Mouse (Mus musculus) embryonic facial prominence, embryonic 11.5 days (tissue): ENCODE results near the gene Fbl. TPM values are rescaled to one million over a fixed set of nuclear protein-coding genes. Genes with fewer than 3 reads are reported as not detected.

Source experiments
- ATAC-seq: fragments of 200-750 bp; cut with Nextera tagmentation; replicated peaks from 2 replicates; pipeline ENCODE4 v1.8.0; 2017; ENCODE audit warnings: low read depth; ENCODE audit not compliant: insufficient number of reproducible peaks, low FRiP score, low TSS enrichment
- DNase-seq: peaks from one replicate; pipeline ENCODE4 v3.0.0-alpha.2; 2015; ENCODE audit warnings: low spot score
- H3K27ac ChIP-seq: fragments of 300-500 bp; sonication (generic); replicated peaks from 2 replicates; pipeline ENCODE4 v1.5.1; 2014; ENCODE audit warnings: mild to moderate bottlenecking, low read depth, low read length, control low read depth
- H3K27me3 ChIP-seq: fragments of 300-500 bp; sonication (generic); 2 replicates; pipeline ENCODE4 v1.6.1; 2014; ENCODE audit warnings: mild to moderate bottlenecking, low read length, moderate library complexity, mixed read lengths; ENCODE audit not compliant: control insufficient read depth, insufficient read depth
- H3K36me3 ChIP-seq: fragments of 300-500 bp; sonication (generic); replicated peaks from 2 replicates; pipeline ENCODE4 v1.6.1; 2014; ENCODE audit warnings: low read depth, mild to moderate bottlenecking, low read length, moderate library complexity, mixed read lengths; ENCODE audit not compliant: control insufficient read depth, insufficient read depth
- H3K4me1 ChIP-seq: fragments of 300-500 bp; sonication (generic); 2 replicates; pipeline ENCODE4 v1.6.1; 2014; ENCODE audit warnings: low read length, mixed read lengths; ENCODE audit not compliant: control insufficient read depth, insufficient read depth
- H3K4me2 ChIP-seq: fragments of 300-500 bp; sonication (generic); 2 replicates; pipeline ENCODE4 v1.6.1; 2014; ENCODE audit warnings: low read depth, mild to moderate bottlenecking, control low read depth, low read length, moderate library complexity
- H3K4me3 ChIP-seq: fragments of 300-500 bp; sonication (generic); 2 replicates; pipeline ENCODE4 v1.5.1; 2014; ENCODE audit warnings: low read depth, low read length, control low read depth
- H3K9ac ChIP-seq: fragments of 300-500 bp; sonication (generic); replicated peaks from 2 replicates; pipeline ENCODE4 v1.6.1; 2014; ENCODE audit warnings: mild to moderate bottlenecking, control low read depth, low read length
- H3K9me3 ChIP-seq: fragments of 300-500 bp; sonication (generic); replicated peaks from 2 replicates; pipeline ENCODE4 v1.6.1; 2016; ENCODE audit warnings: mild to moderate bottlenecking, low read length, inconsistent platforms, mixed read lengths; ENCODE audit not compliant: control insufficient read depth
- WGBS: fragments of 180-500 bp; shearing (Covaris S2); extraction: QIAGEN DNeasy Blood & Tissue Kit; methylation state at CpG from one replicate; pipeline ENCODE4 v1.1.7; 2014; 5-methylcytosine and 5-hydroxymethylcytosine counted together
- polyA plus RNA-seq: library from polyadenylated mRNA; unstranded; fragments of >200 nt; fragmentation: Nextera tagmentation; extraction: Ambion mirVana; gene quantifications from 2 replicates; pipeline ENCODE4 v1.2.1, GENCODE M21; 2014

The Fbl gene
- polyA plus RNA-seq, 1 experiment from 2014 or later: 46.6 TPM

DNA sequence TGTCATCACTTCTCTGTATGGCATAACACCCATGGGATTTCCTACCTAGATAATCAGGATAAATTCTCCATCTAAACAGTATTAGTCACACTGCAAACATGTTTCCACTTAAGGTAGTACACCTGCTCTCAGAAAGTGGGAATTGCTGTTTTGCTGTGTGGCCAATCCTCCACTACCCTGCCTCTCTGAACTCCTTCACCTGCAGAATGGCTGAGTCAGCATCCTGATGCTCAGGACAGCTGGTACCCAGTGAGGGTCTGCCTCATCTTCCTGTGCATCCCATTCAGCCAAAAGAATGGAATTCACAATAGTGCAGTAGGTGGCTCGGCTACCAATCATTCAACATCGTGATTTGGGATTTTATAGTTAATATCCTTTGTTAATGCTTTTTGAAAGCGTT, 9.6 kb upstream of the Fbl start:
- Histone ChIP-seq H3K36me3 (no peaks in the 10 kb centered on the region), H3K4me2 (no peak overlapping the region), H3K9ac (no peak overlapping the region), H3K27ac (no peak overlapping the region), H3K27me3 (no peaks in the 10 kb centered on the region), H3K4me1 (no peaks in the 10 kb centered on the region), H3K9me3 (no peaks in the 10 kb centered on the region), H3K4me3 (no peak overlapping the region)
- DNase-seq: no peak
- 88% methylated on average over 3 of the region's 3 CpGs for WGBS
- ATAC-seq: no peak

DNA sequence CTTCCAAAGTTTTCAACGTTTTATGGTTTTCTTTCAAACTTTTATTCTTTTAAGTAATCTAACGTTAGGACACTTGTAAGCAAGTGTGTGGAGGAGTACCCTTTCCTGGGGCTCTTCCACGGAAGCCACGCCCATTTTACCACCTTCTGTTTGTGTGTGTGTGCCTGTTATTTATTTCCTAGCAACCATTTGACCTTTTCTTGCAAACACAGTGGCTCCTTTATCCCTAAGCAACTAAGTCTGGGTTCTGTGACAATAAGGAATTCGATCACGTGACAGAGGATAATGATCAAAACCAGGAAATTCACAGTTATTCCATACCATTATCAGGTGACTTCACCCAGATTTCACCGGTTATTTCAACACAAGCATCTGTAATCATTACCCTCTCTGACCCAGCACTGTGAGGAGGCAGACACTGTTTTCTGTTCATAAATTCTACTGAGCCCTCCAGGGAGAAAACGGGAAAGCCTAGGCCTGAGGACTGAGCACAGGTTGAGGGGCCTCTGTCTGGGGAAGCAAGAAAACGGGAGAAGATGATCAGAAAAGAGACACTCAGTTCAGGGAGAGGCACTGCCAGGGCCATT, 8.3 kb upstream of the Fbl start:
- Histone ChIP-seq H3K27ac (no peak overlapping the region), H3K4me3 (no peak overlapping the region), H3K27me3 (no peaks in the 10 kb centered on the region), H3K9ac (no peak overlapping the region), H3K4me2 (no peak overlapping the region), H3K4me1 (no peaks in the 10 kb centered on the region), H3K9me3 (no peaks in the 10 kb centered on the region), H3K36me3 (no peaks in the 10 kb centered on the region)
- 57% methylated on average over 9 of the region's 9 CpGs for WGBS
- ATAC-seq: no peak
- DNase-seq: no peak

DNA sequence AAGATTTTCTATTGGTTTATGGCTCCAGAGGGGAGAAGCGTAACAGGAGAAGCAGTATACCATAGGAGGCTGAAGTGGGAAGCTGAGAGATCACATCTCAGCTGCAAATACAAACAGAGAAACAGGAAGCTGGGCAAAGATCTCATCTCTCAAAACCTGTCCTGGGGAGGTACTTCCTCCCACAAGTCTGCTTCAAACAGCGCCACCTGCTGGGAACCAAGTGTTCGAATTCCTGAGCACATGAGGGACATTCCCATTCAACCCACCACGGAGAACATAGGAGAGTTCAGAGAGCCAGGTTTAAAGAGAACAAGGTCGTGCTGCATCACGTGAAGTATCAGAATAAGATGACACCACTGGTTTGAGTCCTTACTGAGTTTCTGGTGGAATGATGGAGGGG, 4.1 kb upstream of the Fbl start:
- Histone ChIP-seq H3K4me3 (no peak overlapping the region), H3K4me2 (no peak overlapping the region), H3K27me3 (no peaks in the 10 kb centered on the region), H3K27ac (no peak overlapping the region), H3K9me3 (no peaks in the 10 kb centered on the region), H3K4me1 (no peaks in the 10 kb centered on the region), H3K36me3 (no peaks in the 10 kb centered on the region), H3K9ac (no peak overlapping the region)
- ATAC-seq (no peak), DNase-seq (no peak)
- WGBS: 76% methylated on average over 6 of the region's 6 CpGs

DNA sequence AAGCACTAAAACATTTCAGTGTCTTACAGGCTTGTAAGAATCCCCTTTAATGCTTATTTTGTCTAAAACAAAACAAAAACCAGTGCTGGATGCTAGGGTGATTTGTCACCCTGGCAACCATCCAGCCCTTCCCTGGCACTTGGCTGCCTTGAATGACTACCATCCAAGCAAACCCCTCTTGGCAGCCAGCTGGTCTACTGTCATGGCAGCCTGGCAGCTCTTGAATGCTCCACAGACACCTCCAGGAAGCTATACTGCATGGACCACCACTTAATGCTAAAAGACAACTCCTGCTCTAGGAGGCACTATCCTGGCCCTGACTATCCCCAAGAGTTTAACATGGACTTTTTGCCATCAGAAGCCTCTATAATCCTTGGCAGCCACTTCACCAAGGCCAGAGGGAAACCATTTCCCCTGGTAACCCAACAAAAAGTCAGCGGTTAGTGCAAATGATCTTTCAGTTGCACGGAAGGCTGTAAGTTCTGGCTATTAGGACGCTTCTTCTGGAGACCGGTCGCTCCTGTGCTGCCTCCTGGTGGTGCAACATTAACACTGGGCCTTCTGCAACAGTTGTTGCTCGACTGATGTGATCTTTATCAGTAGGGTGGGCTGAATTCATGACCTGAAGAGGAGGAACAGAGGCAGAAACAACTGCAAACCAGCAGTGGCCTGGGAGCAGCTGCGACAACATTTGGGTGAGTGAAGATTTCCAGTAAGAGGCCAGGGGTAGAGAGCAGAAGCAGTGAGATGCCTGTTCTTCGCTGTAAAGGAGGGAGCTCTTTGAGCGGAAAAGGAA, 992 bp upstream of the Fbl start:
- DNase-seq: peak; percentile 83
- 0 out of 2 replicates have a peak, but pooled peaks have one; percentile 3 for ATAC-seq
- Histone ChIP-seq H3K9me3 (no peaks in the 10 kb centered on the region), H3K4me3 (peak overlapping the region; percentile 73), H3K27me3 (no peaks in the 10 kb centered on the region), H3K36me3 (no peaks in the 10 kb centered on the region), H3K27ac (no peak overlapping the region), H3K4me1 (peaks cover 3% of the 10 kb centered on the region; the same call in 1 of the 2 replicates), H3K9ac (peak overlapping the region; percentile 61), H3K4me2 (peak overlapping the region; percentile 71)
- WGBS: 11% methylated on average over 9 of the region's 9 CpGs

DNA sequence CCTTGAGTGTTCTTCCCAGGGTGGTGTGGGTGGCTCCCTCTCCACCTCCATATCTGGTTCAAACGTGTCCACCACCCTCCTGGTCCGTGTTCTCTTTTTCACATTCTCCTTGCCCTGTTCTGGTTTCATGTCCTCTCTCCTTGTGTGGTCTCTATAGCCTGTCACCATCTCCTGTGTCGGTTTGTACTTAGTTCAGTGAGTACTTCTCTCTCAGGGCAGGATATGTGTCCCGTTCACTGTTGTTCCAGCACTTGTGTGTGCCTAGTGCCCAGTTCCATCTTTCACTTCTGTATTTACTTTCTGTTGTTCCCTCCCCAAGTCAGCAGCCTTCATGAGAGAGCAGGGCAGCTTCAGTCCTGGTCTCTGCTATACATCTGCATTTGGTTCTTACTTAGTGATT, 5.8 kb downstream of the Fbl start:
- Histone ChIP-seq H3K9me3 (no peaks in the 10 kb centered on the region), H3K27me3 (no peaks in the 10 kb centered on the region), H3K4me3 (no peak overlapping the region), H3K4me1 (peaks cover 3% of the 10 kb centered on the region; the same call in 1 of the 2 replicates), H3K9ac (no peak overlapping the region), H3K4me2 (no peak overlapping the region), H3K36me3 (peaks cover 7% of the 10 kb centered on the region), H3K27ac (no peak overlapping the region)
- DNase-seq (no peak), ATAC-seq (no peak)
- WGBS: 84% methylated on average over 4 of the region's 4 CpGs

DNA sequence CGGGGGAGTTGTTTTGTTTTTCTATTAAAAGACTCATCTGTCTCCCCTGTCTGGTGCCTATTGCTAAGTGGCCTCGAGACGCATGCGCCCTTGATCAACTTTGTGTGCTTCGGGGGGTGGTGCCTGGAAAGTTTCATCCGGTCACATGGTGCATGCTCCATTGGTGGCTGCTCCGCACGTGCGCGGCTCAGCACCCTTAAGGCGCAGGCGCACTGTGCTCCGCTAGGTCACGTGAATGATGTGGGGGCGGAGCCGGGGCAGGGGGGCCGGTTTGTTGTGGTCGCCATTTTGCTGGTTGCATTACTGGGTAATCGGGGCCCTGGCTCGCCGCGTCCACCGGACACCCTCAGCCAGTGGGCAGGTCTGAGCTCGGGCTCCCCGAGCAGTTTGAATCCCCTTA, 9.7 kb downstream of the Fbl start, which contains the start of gene Dyrk1b:
TSS of gene Dyrk1b (plus strand) at position 242 of the 400 bp plus-strand sequence.
- Histone ChIP-seq H3K4me1 (no peaks in the 10 kb centered on the region), H3K9ac (peak within 1 kb of the TSS; percentile 93), H3K27ac (peak within 1 kb of the TSS; percentile 91), H3K4me3 (peak within 1 kb of the TSS; percentile 96), H3K4me2 (peak within 1 kb of the TSS; percentile 83), H3K9me3 (no peaks in the 10 kb centered on the region), H3K36me3 (peaks cover 31% of the 10 kb centered on the region), H3K27me3 (no peaks in the 10 kb centered on the region)
- peak; percentile 81 for ATAC-seq
- DNase-seq: peak; percentile 99
- under 1% methylated on average over 25 of the region's 25 CpGs for whole genome bisulfite sequencing

DNA sequence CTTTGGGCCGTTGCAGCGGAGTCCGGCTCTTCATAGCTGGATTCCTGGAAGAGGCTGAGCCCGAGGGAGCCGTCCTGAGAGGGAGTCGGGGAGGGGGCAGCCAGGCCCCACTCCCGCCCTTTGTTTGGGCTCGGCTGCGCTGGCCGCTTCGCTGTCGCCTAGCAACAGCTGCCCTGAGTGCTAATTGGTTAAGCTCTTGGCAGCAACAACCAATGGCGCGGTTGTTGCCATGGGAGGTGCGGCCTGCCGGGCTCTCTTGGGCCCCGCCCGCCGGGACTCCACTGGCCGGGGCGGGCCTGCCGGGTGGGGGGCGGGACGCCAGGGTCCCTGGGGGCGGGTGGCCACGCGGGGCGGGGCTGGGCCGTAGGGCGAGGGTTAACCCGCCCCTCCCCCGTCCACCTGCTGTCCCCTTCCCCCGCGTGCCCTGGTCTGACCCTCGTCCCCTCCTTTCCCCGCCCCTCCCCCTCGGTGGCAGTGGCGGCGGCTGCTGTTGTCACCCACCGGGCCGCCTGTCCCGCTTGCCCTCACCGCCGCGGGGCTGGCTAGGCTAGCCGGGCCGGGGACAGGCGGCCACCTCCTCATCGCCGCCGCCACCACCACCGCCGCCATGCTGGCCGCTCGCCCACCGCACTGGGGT, 10.3 kb downstream of the Fbl start:
- peak overlapping the region; percentile 93 for H3K9ac ChIP-seq
- peak overlapping the region; percentile 96 for H3K4me3 ChIP-seq
- peak overlapping the region; percentile 91 for H3K27ac ChIP-seq
- WGBS: under 1% methylated on average over 35 of the region's 56 CpGs
- H3K36me3 ChIP-seq: peaks cover 33% of the 10 kb centered on the region
- peak; percentile 97 for DNase-seq
- H3K27me3 ChIP-seq: no peaks in the 10 kb centered on the region
- H3K9me3 ChIP-seq: no peaks in the 10 kb centered on the region
- ATAC-seq: peak; percentile 94
- no peaks in the 10 kb centered on the region for H3K4me1 ChIP-seq
- H3K4me2 ChIP-seq: peak overlapping the region; percentile 83

DNA sequence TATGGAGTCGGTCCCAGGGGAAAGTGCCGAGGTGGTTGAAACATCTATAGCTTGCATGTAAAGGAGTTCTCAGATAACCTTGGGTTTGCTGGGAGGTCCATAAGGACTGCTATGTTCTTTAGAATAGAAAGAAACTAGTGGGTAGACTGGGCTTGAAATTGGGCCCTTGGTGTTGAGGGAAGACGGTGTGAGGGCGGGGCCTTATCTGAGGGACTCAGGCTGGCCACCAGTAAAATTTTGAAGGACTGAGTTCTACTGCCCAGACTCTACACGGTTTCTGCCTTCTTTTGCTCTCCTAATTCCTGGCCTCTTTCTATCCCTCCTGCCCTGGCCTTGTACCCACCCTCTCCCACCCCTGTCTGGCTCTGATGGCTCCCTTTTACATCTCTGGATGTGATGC, 11.4 kb downstream of the Fbl start:
- no peaks in the 10 kb centered on the region for H3K27me3 ChIP-seq
- peak overlapping the region; percentile 83 for H3K4me2 ChIP-seq
- no peaks in the 10 kb centered on the region for H3K4me1 ChIP-seq
- peaks cover 37% of the 10 kb centered on the region for H3K36me3 ChIP-seq
- H3K9ac ChIP-seq: peak overlapping the region; percentile 93
- H3K4me3 ChIP-seq: peak overlapping the region; percentile 96
- DNase-seq (no peak), ATAC-seq (no peak)
- no peaks in the 10 kb centered on the region for H3K9me3 ChIP-seq
- H3K27ac ChIP-seq: no peak overlapping the region
- 88% methylated on average over 5 of the region's 5 CpGs for WGBS
